Mouse (Mus musculus) T-helper 17 cell (primary cell): ENCODE results near the gene Agmo.

ENCODE experiments used
- in situ Hi-C, 2 experiments: fragments of 300-600 bp; cut with MboI, MseI; formaldehyde crosslinking; loops; 1 replicate in 1 of 2; 2 replicates in 1 of 2; pipeline ENCODE4 v1.15.1; 2025; ENCODE audit warnings: high pct_unique_total_duplicates in 2 of 2

The Agmo gene

DNA sequence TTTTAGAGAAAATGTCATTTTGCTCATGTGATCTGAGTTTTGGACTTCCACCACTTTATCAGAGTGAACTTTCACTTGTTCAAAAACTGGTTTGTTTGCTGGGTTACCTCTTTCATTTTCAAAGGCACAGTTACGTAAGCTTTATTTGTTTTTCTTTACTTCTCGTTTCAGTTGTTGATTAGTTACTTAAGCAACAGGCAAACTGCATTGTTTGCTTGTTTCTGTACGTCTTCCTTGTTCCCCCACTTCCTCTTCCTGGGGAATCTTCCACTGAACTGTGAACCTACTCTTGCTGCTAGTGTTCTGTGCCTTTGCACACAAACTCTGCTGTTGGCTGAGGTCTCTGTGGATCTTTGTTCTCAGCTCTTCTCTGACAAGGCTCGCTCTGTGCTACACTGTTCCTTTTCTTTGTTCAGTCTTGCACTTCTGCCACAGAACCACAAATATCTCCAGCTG is at the start of gene Agmo:
Gene Agmo, plus strand, starts transcription at position 76 of the 456 bp plus-strand sequence.
- in situ Hi-C loops, result no loop called here

GRCm38 (mm10) chr12:37231119-37231518 is 10.3 kb upstream of the Agmo start:
- in situ Hi-C loops, result no loop called here

GRCm38 (mm10) chr12:37240975-37241565 is 371 bp upstream of the Agmo start:
- in situ Hi-C loops, result no loop called here

GRCm38 (mm10) chr12:37242484-37242883 is 1.0 kb downstream of the Agmo start:
- in situ Hi-C loops, result no loop called here

DNA sequence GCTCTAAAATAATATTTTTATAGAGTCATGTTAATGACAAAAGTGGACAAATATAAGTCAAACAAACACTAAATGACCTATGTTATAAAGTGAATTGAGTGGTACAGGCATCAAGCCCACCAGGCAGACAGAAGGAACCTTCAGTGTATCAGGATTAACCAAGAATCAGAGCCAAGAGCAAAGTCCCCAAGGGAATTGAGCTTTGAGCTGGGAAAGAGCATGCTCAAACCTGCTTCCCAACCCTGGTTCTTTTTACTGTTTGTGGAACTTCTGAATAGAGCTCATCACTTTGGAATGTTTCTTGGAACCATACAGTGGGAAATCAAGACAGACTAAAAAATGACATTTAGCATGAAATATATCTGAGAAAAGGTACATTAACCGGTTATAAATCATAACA is 3.4 kb downstream of the Agmo start:
- in situ Hi-C loops, result no loop called here

DNA sequence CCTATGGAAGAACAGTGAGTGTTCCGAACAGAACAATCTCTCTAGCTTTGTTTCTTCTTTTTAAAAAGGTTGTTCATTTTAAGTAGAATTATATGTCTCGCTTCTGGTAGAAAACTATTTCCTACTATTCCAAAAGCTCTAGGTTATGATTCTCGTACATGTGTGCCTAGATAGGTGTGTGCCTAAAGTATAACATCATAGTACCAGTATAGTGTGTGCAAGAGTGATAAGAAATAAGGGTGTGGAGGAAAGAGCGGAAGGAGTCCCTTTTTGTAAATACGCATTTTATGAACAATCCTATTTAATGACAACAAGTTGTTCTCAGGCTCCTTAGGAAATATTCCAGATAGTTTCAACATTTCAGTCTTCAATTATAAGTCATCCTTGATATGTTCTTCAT is 10.2 kb downstream of the Agmo start:
- in situ Hi-C loops, result no loop called here

GRCm38 (mm10) chr12:37257099-37257498 is 15.7 kb downstream of the Agmo start:
- in situ Hi-C loops, result no loop called here

DNA sequence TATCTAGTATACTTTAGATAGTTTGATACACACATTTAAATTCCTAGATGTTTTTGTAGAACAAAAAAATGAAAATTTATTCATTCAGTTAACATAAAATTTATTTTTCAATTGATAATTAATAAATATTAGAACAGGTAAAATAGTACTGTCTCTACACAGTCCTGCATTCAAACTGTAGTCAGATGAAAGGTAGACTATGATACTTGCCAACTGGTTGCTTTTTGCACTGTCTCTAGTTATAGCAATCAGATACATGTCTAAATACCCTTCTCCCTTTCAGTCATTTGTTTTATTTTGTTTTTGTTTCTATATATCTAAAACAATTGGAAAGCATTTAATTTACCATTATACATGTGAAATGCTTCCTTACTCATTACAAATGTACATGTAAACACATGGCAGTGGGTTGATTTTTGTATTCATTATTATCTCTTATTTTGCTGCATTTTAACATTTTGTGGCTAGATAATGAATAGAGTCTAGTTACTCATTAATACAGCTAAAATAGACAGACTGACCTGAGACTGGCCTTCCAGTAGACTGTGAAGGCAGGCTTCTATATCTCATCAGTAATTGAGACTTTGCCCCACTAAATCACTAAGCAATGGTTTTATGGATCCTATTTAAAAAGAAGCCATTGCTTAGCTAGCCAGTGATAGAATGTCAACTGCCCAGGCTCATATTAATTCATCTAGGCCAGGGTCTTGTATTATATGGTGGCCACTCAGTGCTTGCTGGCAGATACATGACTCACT is 18.5 kb downstream of the Agmo start:
- in situ Hi-C loops, result no loop called here

DNA sequence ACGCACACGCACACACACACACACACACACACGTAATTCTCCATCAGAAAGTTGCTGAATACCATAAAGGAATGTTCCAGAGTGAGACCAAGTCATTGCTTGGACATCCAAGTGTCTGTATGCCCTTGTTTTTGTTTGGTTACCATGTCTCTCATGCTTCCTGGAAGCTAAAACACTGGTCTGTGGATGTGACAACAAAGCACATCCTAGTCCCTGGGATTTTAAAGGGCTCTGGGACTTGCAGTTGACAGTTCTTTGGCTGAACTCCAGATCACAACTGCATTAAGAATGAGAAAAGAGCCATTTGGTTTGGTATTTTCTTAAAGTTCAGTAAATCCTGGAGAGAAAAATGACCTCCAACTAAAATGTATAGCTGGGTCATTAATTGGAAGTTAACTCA is 22.2 kb downstream of the Agmo start:
- in situ Hi-C loops, result no loop called here

DNA sequence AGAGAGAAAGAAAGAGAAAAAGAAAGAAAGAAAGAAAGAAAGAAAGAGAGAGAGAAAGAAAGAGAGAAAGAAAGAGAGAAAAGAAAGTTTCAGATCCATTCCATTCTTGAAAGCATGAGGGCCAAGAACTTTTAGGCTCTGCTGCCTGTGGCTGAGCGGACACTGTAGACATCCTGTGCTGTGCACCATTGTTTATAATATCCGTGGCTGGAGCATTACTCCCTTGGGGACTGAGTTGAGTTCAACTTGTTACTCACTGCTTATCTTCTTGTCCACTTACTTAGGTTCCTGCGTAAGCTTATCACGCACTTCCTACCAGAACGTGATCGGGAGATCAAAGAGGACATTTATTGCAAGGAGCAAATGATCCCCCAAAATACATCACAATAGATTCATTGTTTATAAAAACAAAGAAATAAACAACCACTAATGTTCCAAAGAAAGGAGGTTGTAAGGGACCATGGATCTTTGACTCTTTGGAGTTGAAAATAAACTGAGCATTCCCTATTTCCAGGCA is 27.3 kb downstream of the Agmo start:
- in situ Hi-C loops, result no loop called here

DNA sequence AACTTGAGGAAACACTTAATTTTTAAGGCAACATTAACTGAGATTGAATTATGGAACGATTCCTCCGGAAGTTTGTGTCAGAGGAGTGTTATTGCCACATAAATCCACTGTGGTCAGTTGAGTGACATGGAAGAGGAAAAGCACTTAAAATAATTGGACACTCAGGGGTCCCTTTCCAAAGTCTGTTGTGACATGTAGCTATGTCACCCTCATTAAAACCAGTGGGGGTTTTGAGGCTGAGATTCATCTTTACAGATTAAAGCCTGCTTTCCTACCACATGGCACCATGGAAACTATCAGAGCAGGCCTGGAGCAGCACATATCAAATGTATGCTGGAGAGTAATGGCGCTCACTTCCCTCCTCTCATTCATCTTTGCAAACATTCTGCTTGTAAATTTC is 31.2 kb downstream of the Agmo start:
- in situ Hi-C loops, result no loop called here

GRCm38 (mm10) chr12:37273964-37274657 is 32.7 kb downstream of the Agmo start:
- in situ Hi-C loops, result no loop called here

DNA sequence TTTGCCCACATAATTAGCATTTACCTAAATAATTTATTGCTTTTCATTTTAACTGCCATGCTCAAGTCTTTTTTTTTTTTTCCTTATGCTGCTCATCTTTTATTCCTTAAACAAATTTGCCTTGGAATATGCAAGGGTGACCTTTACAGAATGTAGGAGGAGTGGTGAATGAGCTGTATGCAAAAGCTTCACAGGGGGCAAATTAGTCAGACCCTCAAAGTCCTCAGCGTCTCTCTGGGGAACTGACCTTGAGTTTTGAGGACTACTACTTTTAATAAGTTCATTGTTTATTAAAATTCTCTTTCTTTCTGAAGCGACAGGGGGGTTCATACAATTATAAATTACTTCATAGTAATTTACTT is 33.2 kb downstream of the Agmo start:
- in situ Hi-C loops, result no loop called here

GRCm38 (mm10) chr12:37306956-37307466 is 65.6 kb downstream of the Agmo start:
- in situ Hi-C loops, result no loop called here

- in situ Hi-C loops, result no loop called here
Measured at GRCm38 (mm10) chr12:37310786-37311185, 69.3 kb downstream of the Agmo start.

- in situ Hi-C loops, result no loop called here
Measured at GRCm38 (mm10) chr12:37322860-37323259, 81.4 kb downstream of the Agmo start.

DNA sequence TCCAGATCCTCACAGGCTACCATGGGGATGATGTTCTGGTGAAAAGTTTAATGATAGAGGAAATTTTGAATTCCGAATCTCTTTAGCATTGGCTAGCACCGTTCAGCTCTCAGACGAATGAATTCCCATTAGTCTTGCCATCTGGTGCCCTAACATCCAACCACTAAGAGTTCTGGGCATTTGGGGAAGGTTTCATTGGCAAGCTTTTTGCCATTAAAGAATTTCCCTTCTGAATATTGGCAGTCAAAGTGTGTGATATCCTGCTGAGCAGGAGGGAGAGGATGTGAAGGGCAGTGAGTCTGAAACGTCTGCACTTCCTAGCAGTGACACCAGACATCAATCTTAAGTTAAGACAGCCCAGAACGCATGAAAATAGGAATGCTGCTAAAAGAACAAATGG is 93.5 kb downstream of the Agmo start:
- in situ Hi-C loops, result loop anchor here in 1 of 2 experiments (5.0 kb wide), 1 partner anchor 162 kb away; no protein-coding TSS in a partner anchor

DNA sequence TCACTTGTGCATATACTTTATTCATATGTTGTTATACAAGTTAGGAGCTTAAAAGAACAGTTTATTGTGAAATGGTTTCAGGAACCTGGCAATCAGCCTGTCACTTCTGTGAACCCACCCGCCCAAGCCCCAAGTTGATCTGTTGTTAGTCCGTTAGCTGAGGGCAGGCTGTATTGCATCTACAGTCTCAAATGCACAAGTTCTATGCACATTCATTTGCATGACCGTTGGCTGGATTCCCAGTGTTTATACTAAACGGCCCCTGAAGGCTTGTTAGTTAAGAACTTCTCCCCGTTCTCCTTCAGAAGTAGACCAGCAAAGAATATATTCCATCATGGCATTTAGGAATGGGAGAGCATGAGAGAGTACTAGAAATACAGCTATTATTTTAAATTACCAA is 102.8 kb downstream of the Agmo start:
- in situ Hi-C loops, result no loop called here

DNA sequence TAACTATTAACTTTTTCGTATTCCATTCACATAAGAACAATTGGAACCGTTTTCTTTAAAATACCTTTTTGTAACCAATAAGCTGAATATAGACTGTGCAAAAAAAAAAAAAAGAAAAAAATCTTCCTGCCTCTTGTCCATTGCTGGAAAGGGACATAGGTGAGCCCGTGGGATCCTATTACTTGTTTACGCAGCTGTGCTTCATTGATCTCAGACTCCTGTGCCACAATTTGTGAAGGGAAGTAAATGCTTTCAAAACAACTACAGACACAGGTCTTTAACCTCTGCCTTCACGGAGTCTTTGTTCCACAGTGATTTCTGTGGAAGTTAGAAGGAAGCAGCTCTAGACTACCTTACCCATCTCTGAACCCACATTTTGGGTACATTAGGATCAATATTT is 104.3 kb downstream of the Agmo start:
- in situ Hi-C loops, result no loop called here

GRCm38 (mm10) chr12:37392316-37392715 is 150.9 kb downstream of the Agmo start:
- in situ Hi-C loops, result no loop called here

- in situ Hi-C loops, result no loop called here
Measured at GRCm38 (mm10) chr12:37402541-37402940, 161.1 kb downstream of the Agmo start.

GRCm38 (mm10) chr12:37426350-37426749 is 184.9 kb downstream of the Agmo start:
- in situ Hi-C loops, result no loop called here
